Mouse (Mus musculus): ENCODE data around the gene Zfp282.

Zfp282 gene

GRCm38 (mm10) chr6:47888812-47889383, 11.9 kb downstream of the Zfp282 start:
- in situ Hi-C loops (cut with MboI; ENCODE audit: unreplicated experiment in 2 of 2): no loop called here

DNA sequence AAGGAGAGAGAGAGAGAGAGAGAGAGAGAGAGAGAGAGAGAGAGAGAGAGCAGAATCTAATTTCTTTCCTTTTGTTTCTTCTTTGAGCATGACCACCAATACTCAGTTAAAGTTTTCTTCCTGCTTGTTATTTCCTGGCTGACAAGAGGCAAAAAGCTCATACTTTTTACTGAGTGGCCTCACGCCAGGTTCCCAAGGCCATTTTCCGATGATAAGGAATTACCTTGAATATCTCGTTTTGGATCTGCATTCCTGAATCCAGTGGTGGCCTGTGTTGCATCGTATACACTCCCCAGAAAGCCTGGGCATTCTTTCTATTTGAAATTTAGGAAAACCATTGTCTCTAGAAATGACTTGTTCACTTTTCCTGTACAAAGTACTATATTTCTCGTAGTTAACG, 22.4 kb downstream of the Zfp282 start:
- in situ Hi-C loops (cut with MboI; ENCODE audit: unreplicated experiment in 2 of 2): no loop called here

DNA sequence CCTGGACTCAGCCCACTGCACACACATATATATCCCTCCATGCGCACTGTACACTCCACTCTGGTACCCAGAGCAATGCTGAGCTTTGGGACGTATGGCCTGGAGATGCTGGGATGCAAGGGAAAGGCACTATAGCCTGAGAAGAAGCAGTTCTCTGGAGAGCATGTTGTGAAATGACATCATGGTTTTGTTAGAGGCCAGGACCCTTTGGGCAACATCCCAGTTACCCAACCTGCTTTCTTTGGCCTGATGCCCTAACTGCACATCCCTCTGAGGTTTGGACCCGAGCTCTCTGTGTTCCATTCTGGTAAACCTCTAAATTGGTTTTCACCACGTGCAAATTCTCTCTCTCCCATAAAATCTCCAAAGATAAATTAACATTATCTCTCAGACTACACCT, 26.6 kb downstream of the Zfp282 start:
- in situ Hi-C loops (cut with MboI; ENCODE audit: unreplicated experiment in 2 of 2): no loop called here

- in situ Hi-C loops (cut with MboI; ENCODE audit: unreplicated experiment in 2 of 2): no loop called here
These were observed 27.4 kb downstream of the Zfp282 start for GRCm38 (mm10) chr6:47904361-47904760.

DNA sequence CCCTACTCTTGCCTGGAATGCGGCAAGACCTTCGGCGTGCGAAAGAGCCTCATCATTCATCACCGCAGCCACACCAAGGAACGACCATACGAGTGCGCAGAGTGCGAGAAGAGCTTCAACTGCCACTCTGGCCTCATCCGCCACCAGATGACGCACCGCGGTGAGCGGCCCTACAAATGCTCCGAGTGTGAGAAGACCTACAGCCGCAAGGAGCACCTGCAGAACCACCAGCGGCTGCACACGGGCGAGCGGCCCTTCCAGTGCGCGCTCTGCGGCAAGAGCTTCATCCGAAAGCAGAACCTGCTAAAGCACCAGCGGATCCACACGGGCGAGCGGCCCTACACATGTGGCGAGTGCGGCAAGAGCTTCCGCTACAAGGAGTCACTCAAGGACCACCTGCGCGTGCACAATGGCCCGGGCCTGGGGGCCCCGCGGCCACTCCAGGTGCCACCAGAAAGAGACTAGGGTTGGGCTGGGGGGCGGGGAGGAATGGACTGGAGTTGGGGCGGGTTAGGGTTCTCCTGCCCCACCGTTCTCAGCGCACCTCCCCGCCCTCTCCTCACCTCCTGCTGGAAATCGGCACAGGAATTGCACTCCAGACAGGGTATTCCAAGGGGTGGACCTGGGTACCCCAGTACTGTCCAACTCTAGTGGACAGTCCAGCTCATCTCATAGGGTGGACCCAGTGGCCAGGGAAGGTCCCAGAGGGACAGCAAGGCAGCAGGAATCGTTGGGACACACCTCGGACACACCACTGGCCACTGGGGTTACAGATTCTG, 28.1 kb downstream of the Zfp282 start:
- in situ Hi-C loops (cut with MboI; ENCODE audit: unreplicated experiment in 2 of 2): no loop called here

DNA sequence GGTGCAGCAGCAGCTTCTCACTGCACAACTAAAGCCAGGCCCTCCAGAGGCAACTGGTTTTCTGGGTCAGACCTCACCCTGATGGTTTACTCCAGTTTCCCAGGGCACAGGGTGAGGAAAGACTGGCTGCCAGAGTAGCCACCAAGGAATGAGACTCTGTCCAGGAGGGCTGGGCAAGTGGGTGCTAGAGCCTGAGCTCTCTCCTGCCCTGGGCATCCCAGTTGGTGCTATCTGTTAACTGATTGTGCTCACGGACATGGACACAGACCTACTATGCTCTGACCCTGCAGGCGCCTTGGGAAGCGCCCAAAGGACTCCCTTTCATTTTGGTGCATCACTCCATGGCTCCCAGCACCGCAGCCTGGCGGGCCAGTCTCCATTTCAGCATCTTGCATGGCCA, 29.3 kb downstream of the Zfp282 start:
- in situ Hi-C loops (cut with MboI; ENCODE audit: unreplicated experiment in 2 of 2): no loop called here

GRCm38 (mm10) chr6:47909007-47909406, 32.0 kb downstream of the Zfp282 start:
- in situ Hi-C loops (cut with MboI; ENCODE audit: unreplicated experiment in 2 of 2): no loop called here

DNA sequence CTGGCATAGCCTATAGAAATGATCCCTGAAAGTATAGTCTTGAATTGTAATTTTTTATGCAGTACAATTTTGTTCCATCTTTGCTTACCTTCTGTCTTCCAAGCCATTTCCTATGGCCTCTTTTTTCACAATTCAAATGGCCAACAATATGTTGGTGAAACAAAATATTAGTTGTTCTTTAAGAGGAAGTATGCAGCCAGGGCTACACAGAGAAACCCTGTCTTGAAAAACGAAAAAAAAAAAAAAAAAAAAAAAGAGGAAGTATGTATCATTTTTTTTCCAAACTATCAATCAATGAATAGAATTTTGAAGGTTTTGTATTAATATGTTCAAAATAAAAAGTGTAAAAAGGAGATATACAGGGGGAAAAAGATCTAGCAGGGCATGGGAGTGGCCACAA, 34.6 kb downstream of the Zfp282 start:
- in situ Hi-C loops (cut with MboI; ENCODE audit: unreplicated experiment in 2 of 2): no loop called here

- in situ Hi-C loops (cut with MboI; ENCODE audit: unreplicated experiment in 2 of 2): no loop called here
These were observed 36.0 kb downstream of the Zfp282 start for GRCm38 (mm10) chr6:47912991-47913390.

- in situ Hi-C loops (cut with MboI; ENCODE audit: unreplicated experiment in 2 of 2): loop anchor here in 1 of 2 experiments (5.0 kb wide), 1 partner anchor 40 kb away; no protein-coding TSS in a partner anchor
These were observed 40.0 kb downstream of the Zfp282 start for GRCm38 (mm10) chr6:47917051-47917450.

- in situ Hi-C loops (cut with MboI; ENCODE audit: unreplicated experiment in 2 of 2): loop anchor here in 1 of 2 experiments (5.0 kb wide), 1 partner anchor 38 kb away; no protein-coding TSS in a partner anchor
These were observed 41.8 kb downstream of the Zfp282 start for GRCm38 (mm10) chr6:47918768-47919274.

DNA sequence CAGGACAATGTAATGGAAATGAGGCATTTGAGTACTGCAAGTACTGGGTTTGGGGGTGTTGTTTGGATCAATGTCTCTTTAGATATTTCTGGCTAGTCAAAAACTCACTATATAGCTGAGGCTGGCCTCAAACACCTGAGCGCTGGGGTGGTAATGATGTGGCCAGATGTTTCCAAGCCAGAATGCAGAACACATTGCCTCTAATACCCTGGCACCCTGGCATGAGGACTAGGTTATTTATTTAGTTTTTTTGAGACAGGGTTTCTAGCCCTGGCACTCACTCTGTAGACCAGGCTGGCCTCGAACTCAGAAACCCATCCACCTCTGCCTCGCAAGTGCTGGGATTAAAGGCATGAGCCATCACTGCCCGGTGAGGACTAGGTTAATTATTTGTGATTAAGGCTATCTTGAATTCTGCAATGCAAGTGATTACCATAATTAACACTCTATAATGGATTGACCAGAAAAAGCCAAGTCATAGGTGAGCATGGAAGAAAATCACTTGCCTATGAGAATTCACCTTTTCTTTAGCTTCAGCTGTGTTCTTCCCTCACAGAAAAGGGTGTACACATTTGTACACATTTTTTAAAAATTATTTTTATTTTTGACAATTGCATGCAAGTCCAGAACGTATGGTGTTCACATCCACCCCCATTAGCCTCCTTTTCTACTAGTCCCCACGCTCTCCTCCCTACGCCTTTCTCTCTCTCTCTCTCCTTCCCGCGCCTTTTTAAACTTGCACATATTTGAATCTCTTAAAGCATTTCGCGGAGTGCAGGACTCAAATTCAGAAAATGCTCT, 42.8 kb downstream of the Zfp282 start:
- in situ Hi-C loops (cut with MboI; ENCODE audit: unreplicated experiment in 2 of 2): loop anchor here in 1 of 2 experiments (5.0 kb wide), 1 partner anchor 37 kb away; no protein-coding TSS in a partner anchor

DNA sequence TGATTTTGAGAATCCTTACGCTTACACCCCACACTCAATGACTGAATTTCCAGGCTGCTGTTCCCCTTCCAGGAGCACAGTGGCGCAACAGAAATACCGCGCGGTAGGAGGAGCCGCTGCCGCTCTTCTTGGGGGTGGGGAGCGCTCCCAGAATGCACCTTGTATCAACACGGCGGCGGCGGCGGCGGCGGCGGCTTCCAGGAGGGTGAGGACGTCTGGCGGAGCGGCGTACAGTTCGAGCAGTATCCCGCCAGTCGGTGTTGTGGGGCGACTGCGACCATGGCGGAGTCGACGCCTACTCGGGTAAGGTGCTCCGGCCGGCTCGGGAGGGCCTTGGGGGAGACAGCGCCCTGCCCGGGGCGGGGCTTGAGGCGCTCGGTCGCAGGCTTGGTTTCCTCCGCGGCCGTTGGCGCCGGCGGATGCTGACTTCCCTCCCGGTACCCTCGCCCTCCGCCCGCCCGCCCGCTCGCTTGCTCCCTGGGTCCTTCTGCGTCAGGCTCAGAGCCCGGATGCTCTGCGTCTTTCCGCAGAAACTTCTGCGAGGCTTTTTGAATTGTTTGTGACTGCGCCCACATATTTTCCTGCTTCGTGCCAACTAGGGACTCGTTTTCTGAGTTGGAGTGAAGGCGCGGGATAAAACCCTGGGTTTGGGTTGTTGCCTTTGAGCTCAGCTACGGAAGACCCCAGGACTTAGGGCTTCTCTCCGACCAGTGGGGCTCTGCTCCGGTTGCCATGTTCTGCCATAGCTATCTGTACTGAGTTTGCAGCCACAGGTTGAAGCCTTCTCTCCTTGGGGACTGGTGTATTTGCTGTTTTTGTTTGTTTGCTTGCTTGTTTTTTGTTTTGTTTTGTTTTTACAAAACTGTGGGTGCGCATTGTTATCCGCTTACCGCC, 43.7 kb downstream of the Zfp282 start, which contains the start of gene Zfp212:
TSS of gene Zfp212 (plus strand) at position 30 of the 894 bp plus-strand sequence.
- in situ Hi-C loops (cut with MboI; ENCODE audit: unreplicated experiment in 2 of 2): no loop called here

DNA sequence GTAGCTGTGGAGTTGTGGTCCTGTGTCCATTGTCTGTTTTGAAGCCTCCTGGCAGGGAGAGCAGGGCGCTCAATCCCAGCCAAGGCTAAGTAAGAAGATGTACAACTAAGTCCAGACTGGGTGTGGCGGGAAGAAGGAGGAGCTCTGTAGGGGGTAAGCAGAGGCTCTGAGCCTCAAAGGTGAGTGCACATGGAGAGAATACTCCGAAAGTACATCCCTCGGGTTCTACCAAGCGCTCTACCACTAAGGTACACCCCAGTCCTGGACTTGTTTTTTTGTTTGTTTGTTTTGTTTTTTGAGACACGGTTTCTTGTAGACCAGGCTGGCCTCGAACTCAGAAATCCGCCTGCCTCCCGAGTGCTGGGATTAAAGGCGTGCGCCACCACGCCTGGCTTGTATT, 65.5 kb downstream of the Zfp282 start:
- in situ Hi-C loops (cut with MboI; ENCODE audit: unreplicated experiment in 2 of 2): no loop called here

DNA sequence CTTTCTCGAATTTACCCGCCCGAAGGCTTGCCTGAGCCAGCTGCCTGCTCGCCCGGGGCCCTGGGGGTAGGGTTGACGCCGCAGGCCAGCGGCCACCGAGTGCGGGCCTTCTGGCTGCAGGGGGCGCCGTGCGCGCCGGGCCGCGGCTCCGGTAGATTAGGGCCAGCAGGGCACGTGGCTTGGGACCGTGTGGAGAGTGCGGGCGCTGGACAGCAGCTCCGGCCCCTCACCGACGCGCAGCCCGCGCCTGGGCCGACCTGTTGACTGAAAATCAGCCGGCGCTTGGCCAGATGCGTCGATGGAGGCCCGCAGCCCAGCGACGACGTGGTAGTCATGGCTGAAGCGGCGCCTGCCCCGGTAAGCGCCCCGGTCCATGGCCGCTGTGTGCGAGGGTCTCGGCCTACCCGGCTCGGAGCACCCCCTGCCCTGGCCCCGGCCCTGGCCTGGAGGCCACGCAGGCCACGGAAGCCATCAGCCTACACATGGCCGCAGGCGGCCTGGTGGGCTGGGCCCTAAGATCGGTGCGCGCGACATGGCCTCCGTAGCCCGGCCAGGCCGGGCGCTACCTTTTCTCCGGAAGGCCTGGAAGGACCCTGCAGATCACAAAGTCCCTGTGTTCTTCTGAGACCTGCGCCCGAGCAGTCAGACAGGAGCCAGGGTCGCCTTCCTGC, 66.2 kb downstream of the Zfp282 start:
- in situ Hi-C loops (cut with MboI; ENCODE audit: unreplicated experiment in 2 of 2): no loop called here

- in situ Hi-C loops (cut with MboI; ENCODE audit: unreplicated experiment in 2 of 2): no loop called here
These were observed 66.7 kb downstream of the Zfp282 start for GRCm38 (mm10) chr6:47943721-47944120.

- in situ Hi-C loops (cut with MboI; ENCODE audit: unreplicated experiment in 2 of 2): no loop called here
These were observed 70.4 kb downstream of the Zfp282 start for GRCm38 (mm10) chr6:47947388-47947787.

DNA sequence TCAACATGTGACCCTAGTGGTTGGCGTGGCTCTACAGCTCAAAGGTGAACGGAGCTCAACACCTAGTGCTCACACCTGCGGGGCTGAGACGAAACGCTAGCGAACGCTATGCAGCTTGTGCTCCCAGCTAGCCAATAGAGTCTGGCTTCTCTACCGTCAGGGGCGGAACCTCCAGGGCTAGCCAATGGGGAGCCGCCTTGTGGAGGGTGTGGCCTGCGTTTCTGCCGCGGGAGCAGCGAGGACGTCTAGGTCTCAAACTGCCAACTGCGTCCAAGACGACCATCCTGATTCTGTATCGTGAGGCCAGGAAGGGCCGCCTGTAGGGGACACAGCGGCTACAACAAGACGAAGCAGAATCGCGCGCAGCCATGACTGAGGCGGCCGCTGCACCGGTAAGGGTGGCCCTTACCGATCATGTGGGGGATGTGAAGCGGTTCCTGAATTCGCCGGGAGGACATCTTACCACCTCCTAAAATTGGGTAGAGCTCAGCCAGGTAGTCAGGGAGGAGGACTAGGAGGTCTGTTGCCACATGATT, 76.3 kb downstream of the Zfp282 start, which contains the start of gene Zfp956:
TSS of gene Zfp956 (plus strand) at position 200 of the 536 bp plus-strand sequence.
- in situ Hi-C loops (cut with MboI; ENCODE audit: unreplicated experiment in 2 of 2): no loop called here

- in situ Hi-C loops (cut with MboI; ENCODE audit: unreplicated experiment in 2 of 2): no loop called here
These were observed 77.4 kb downstream of the Zfp282 start for GRCm38 (mm10) chr6:47954425-47954824.
